Mouse (Mus musculus) induced T-regulatory cell, adult 2 months (primary cell): ENCODE measurements around the gene Sult1c1.
"Not testable (repeated sequence)": the region's sequence is repeated elsewhere in the genome, so short reads cannot be mapped to it uniquely, and the experiment has no call there.

Experiments
- DNase-seq: peaks from one replicate; pipeline ENCODE4 v3.0.0-alpha.2; 2012; ENCODE audit warnings: low read depth

The Sult1c1 gene

DNA sequence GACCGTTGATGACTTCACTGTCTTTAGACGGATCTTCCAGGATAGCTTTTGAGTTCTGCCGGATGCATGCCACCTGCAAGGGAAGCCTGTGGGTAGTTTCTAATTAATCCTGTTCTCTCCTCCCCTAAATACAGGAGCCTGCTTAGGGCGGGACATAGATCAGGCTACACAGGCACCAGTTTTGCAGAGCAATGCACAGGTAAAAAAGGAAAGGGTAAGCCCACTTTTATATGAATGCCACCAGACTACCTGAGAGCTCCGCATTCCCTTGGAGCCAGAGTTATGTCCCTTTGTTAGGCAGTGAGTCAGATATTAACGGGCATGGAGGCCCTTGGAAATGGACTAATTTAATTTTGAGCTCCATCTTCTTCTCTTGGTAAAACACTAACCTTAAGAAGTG is at the start of gene Sult1c1:
Gene Sult1c1, minus strand, starts transcription at position 101 of the 400 bp plus-strand sequence.
- DNase-seq: no peak

DNA sequence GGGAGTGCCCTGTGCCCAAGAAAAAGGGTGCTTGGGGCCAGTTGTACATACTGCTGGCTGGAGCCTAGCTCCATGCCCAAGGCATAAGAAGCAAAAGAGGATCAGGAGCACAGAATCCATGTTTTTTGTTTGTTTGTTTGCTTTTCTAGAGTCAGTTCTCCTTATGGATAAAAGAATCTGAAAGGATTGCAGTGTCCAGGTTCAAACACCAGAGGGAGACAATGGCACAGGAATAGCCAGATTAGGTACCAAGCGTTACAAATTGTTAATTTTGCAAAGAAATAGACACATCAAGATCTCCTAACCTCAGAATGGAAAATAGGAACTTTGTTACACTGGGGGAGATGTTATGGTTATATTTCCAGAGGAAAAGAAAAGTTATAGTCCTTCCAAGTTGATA is 23.7 kb upstream of the Sult1c1 start:
- DNase-seq: peak; percentile 14

DNA sequence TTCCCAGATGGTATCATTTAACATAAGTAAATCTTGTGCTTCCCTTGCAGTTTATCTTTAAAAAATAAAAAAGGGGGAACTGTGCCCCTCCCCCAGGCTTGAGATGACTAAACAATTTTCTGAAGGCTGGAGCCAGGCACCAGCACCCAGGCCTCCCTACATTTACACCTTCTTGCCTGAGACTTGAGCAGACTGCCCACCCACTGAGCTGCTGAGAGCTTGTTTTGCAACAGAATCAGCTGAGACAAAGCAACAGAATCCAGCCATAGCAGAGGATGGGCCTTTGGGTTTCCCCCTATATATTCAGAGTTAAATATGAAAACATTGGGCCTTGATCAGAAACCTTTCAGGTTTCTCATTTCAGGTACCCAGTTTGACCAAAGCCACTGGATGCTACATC is 20.7 kb upstream of the Sult1c1 start:
- DNase-seq: no peak

DNA sequence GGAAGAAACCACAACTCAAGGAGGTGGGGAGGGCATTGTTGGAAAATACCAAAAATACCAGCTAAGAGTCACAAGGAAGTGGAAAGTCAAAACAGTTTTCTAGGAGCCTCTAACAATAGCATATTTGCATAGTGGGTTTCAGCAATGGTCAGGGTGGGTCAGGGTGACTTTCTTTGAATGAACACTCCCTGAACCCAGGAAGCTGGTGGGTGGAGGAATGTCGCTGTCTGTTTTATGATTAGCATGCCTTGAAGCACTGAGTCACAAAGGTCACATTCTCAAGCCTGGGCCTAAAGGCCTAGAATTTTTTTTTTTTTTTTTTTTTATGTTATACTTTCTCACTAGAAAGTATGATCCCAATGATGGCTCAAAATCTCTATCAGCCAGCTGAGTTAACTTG is 20.1 kb upstream of the Sult1c1 start:
- not testable (repeated sequence) for DNase-seq

DNA sequence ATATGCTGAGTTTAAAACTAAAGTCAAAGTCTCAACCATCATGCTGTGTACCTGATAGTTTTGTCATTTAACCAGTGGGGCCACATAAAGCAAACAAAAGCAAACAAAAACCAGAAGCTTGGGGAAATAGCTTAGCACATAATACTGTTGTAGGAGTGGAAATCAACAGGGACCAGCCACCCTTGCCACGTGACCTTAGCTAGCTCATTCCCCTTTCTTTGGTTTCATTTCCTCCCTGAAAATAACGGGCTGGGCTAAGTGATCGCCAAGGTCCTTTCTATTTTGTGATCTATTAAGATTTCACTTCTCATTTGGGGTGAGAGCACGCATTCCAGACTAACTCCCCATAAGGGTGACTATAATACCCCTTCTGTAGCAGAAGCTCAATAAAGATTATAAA is 13.0 kb upstream of the Sult1c1 start:
- DNase-seq: no peak

DNA sequence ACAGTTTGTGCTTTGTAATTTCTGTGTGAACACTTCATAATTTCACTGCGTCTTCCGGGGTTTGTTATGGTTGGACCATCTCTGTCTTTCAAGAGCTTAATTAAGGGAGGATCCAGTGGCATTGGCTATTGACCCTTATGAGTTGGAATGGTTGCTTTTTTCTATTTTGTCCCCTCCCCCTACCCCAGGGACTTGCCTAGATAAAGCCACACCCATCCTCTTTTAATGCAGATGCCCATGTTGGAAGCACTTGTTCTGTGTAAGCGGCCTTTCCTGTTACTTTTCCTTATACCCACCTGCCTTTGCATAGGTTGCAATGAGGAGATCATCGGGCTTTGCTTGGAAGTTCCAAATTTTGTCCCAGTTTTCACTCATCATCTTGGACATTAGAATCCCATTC is 16.9 kb downstream of the Sult1c1 start:
- no peak for DNase-seq

DNA sequence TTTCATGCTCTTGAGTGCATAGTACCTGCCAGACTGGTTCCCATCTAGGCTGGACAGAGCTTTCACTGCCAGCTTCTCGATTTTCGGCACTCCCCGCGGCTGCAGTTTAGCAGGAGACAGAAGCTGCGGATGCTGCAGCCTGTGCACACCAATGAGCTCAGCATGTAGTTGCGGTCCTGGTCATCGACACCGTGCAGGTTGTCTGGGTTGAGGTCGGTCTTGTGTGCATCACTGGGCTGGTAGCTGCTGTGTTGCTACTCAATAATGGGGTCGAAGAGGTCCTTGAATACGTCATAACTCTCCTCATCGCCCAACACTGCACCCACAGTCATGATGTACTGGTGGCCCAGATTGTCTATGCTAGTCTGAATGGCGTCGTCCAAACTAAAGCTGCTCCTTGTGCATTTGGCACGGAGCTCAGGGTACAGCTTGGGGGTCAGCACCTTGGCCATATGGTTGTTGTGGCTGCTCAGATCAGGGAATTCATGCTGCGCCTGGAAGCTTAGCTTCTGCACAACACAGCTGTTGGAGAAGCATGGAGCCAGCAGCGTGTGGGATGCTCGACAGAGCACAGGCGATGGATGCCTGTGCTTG is 48.8 kb downstream of the Sult1c1 start:
- no peak for DNase-seq

DNA sequence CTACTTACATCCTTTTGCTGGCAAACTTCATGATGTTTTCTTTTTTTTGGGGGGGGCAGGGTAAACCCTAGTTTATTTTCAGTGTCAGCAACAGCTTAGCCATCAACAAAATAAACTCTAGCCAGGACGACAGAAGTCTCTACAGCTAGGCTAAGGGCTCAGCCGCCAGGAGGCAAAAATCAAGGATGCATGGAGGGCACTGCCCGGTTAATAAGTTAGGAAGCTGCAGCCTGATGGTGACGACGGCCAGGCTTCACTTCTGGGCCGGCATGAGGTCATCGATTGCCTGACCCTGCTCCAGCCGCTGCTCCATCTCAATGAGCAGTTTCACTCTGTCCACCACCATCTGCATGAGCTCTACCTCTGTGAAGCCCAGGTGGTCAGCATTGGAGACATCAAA is 49.7 kb downstream of the Sult1c1 start:
- DNase-seq: no peak
